Mouse (Mus musculus) small intestine, adult 2 months (tissue): Measurements from ENCODE around the gene Mettl24. TPM values are rescaled to one million over a fixed set of nuclear protein-coding genes. Genes with fewer than 3 reads are reported as not detected.

Source experiments
- H3K27ac ChIP-seq: fragments of 200-500 bp; 2 replicates; pipeline ENCODE4 v1.5.1; 2012; ENCODE audit warnings: low read depth, low read length, control low read depth, inconsistent platforms; ENCODE audit not compliant: insufficient read depth
- H3K27me3 ChIP-seq: fragments of 200-500 bp; 2 replicates; pipeline ENCODE4 v1.6.1; 2012; ENCODE audit warnings: mild to moderate bottlenecking, moderate library complexity, low read length, inconsistent platforms; ENCODE audit not compliant: control insufficient read depth, insufficient read depth
- H3K36me3 ChIP-seq: fragments of 200-500 bp; 2 replicates; pipeline ENCODE4 v1.6.1; 2012; ENCODE audit warnings: mild to moderate bottlenecking, low read length, control low read depth, inconsistent platforms; ENCODE audit not compliant: control insufficient read depth, insufficient read depth
- H3K4me1 ChIP-seq: fragments of 200-500 bp; 2 replicates; pipeline ENCODE4 v1.6.1; 2012; ENCODE audit warnings: low read length, inconsistent platforms, mixed read lengths; ENCODE audit not compliant: control insufficient read depth, insufficient read depth, insufficient read length
- H3K4me3 ChIP-seq: fragments of 200-500 bp; 2 replicates; pipeline ENCODE4 v1.5.1; 2012; ENCODE audit warnings: low read depth, mild to moderate bottlenecking, control low read depth, inconsistent platforms, low read length, moderate library complexity
- CTCF ChIP-seq: fragments of 200-500 bp; IDR thresholded peaks from 2 replicates; pipeline ENCODE4 v1.5.1; 2012; ENCODE audit warnings: low read depth, mild to moderate bottlenecking, control low read depth, inconsistent platforms, low read length, moderate library complexity, mixed read lengths; ENCODE audit not compliant: insufficient replicate concordance, insufficient read length; ENCODE audit errors: extremely low read depth
- POLR2A ChIP-seq: fragments of 200-500 bp; IDR thresholded peaks from 2 replicates; pipeline ENCODE4 v1.6.1; 2012; ENCODE audit warnings: low read depth, mild to moderate bottlenecking, control low read depth, inconsistent platforms, low read length, moderate library complexity
- WGBS: fragments of 180-500 bp; shearing (Covaris S2); methylation state at CpG from one replicate; pipeline ENCODE4 v1.1.7; 2018; 5-methylcytosine and 5-hydroxymethylcytosine counted together
- polyA plus RNA-seq: library from polyadenylated mRNA; depleted of rRNA; stranded (reverse); fragments of >200 nt; gene quantifications from 2 replicates; pipeline ENCODE4 v1.2.3, GENCODE M21; 2012

Gene Mettl24
- polyA plus RNA-seq, 1 experiment = 2.0 TPM

- TF ChIP-seq CTCF = no peak
- TF ChIP-seq POLR2A = no peak
- WGBS = 55% methylated on average over 9 of the region's 9 CpGs
- Histone ChIP-seq H3K4me1 (no peaks in the 10 kb centered on the region), H3K36me3 (no peaks in the 10 kb centered on the region), H3K27ac (no peak overlapping the region), H3K27me3 (no peaks in the 10 kb centered on the region), H3K4me3 (peak overlapping the region; percentile 69; the same call in 1 of the 2 replicates)
Observed at GRCm38 (mm10) chr10:40683868-40684253, 779 bp downstream of the Mettl24 start.

GRCm38 (mm10) chr10:40684326-40684725 lies 1.2 kb downstream of the Mettl24 start:
- no peak for TF ChIP-seq CTCF
- TF ChIP-seq POLR2A = no peak
- Histone ChIP-seq H3K4me3 (no peak overlapping the region), H3K36me3 (no peaks in the 10 kb centered on the region), H3K4me1 (no peaks in the 10 kb centered on the region), H3K27me3 (no peaks in the 10 kb centered on the region), H3K27ac (no peak overlapping the region)
- WGBS = 94% methylated on average over 7 of the region's 7 CpGs

- Histone ChIP-seq H3K27ac (no peak overlapping the region), H3K4me3 (no peak overlapping the region), H3K27me3 (no peaks in the 10 kb centered on the region), H3K4me1 (no peaks in the 10 kb centered on the region), H3K36me3 (no peaks in the 10 kb centered on the region)
- TF ChIP-seq CTCF (no peak), POLR2A (no peak)
- WGBS = 52% methylated on average over 8 of the region's 8 CpGs
Observed at GRCm38 (mm10) chr10:40685641-40686040, 2.6 kb downstream of the Mettl24 start.

- Histone ChIP-seq H3K27ac (no peak overlapping the region), H3K4me3 (no peak overlapping the region), H3K27me3 (no peaks in the 10 kb centered on the region), H3K36me3 (no peaks in the 10 kb centered on the region), H3K4me1 (no peaks in the 10 kb centered on the region)
- no peak for TF ChIP-seq CTCF
- no peak for TF ChIP-seq POLR2A
- 85% methylated on average over 4 of the region's 4 CpGs for WGBS
Observed at GRCm38 (mm10) chr10:40686976-40687375, 3.9 kb downstream of the Mettl24 start.

DNA sequence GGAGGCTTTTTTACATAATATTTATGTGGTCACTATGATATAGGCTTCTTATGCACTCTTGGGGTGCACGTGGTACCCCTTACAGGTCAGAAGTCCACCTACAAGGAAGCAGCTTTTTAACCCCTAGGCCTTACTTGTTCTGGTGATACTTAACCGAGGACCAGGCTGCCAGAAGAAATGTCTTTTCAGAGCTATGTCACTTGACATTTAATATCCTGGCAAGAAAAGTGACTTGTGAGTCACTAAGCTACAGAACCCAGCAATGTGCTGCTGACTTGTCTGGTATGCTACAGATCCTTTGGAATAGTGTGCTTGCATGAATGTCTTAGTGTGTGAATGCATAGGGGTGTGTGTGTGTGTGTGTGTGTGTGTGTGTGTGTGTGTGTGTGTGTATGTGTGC lies 4.3 kb downstream of the Mettl24 start:
- no peak for TF ChIP-seq CTCF
- no peak for TF ChIP-seq POLR2A
- Histone ChIP-seq H3K27ac (no peak overlapping the region), H3K4me3 (no peak overlapping the region), H3K36me3 (no peaks in the 10 kb centered on the region), H3K27me3 (no peaks in the 10 kb centered on the region), H3K4me1 (no peaks in the 10 kb centered on the region)
- WGBS = 62% methylated on average over 2 of the region's 2 CpGs

DNA sequence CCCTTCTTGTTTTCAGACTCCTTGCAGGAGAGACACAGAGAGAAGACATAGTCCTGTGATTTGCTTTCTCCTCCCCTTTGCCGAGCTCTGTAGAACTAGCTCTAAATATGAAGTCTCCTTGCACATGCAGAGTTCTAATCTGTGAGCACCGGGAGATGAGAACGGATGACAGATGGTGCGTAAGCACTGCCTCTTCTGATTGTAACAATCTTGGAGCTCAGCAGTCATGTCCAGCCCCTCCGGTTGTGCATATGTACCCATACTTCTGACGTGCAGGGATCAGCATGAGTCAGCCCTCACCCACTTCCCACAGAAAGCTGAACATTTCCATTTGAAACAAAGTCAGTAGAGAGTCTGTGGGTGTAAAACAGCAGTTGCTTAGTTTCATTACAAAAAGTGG lies 5.2 kb downstream of the Mettl24 start:
- Histone ChIP-seq H3K27me3 (no peaks in the 10 kb centered on the region), H3K27ac (no peak overlapping the region), H3K36me3 (no peaks in the 10 kb centered on the region), H3K4me3 (no peak overlapping the region), H3K4me1 (no peaks in the 10 kb centered on the region)
- 84% methylated on average over 6 of the region's 6 CpGs for WGBS
- TF ChIP-seq POLR2A = no peak
- TF ChIP-seq CTCF = no peak

DNA sequence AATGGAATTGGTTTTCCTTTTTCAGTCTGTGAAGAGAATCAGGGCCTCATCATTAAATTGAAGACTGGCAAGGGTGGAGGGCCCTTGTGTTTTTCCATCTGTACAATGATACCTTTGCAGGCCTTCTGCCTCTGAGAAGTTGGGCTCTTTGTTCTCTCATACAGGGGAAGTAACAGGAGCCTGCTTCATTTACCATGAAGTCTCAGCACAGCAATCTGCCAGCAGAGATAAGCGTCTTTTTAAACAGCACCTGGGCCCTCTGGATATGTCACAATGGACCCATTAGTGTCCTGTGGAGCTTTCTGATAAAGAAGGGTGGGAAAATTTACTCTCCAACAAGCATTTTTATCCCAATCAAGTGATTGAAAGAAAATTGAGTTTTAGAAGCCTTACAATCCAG lies 5.8 kb downstream of the Mettl24 start:
- no peaks in the 10 kb centered on the region for H3K36me3 ChIP-seq
- 50% methylated on average over 1 of the region's 1 CpGs for WGBS
- TF ChIP-seq POLR2A = no peak
- TF ChIP-seq CTCF = no peak
- H3K4me1 ChIP-seq = no peaks in the 10 kb centered on the region
- H3K27me3 ChIP-seq = no peaks in the 10 kb centered on the region
- H3K4me3 ChIP-seq = no peak overlapping the region
- no peak overlapping the region for H3K27ac ChIP-seq

GRCm38 (mm10) chr10:40698652-40699051 lies 15.6 kb downstream of the Mettl24 start:
- Histone ChIP-seq H3K4me1 (peaks cover 2% of the 10 kb centered on the region; the same call in 1 of the 2 replicates), H3K36me3 (no peaks in the 10 kb centered on the region), H3K27ac (no peak overlapping the region), H3K27me3 (no peaks in the 10 kb centered on the region), H3K4me3 (no peak overlapping the region)
- TF ChIP-seq POLR2A (no peak), CTCF (no peak)
- 69% methylated on average over 4 of the region's 4 CpGs for WGBS
